Mouse (Mus musculus) hindbrain, embryonic 13.5 days (tissue): Measurements from ENCODE around the gene Serpina1d. TPM values are rescaled to one million over a fixed set of nuclear protein-coding genes. Genes with fewer than 3 reads are reported as not detected.
"Not testable (repeated sequence)": the region's sequence is repeated elsewhere in the genome, so short reads cannot be mapped to it uniquely, and the experiment has no call there.

Experiments used
- ATAC-seq: fragments of 200-750 bp; cut with Nextera tagmentation; 2 replicates; pipeline ENCODE4 v1.8.0; 2017; ENCODE audit warnings: moderate TSS enrichment; ENCODE audit not compliant: low FRiP score
- H3K27ac ChIP-seq: fragments of 300-500 bp; sonication (generic); 2 replicates; pipeline ENCODE4 v1.5.1; 2015; ENCODE audit warnings: inconsistent platforms, mild to moderate bottlenecking, moderate library complexity
- H3K27me3 ChIP-seq: fragments of 300-500 bp; sonication (generic); 2 replicates; pipeline ENCODE4 v1.6.1; 2015; ENCODE audit warnings: mild to moderate bottlenecking, inconsistent platforms
- H3K36me3 ChIP-seq: fragments of 300-500 bp; sonication (generic); 2 replicates; pipeline ENCODE4 v1.6.1; 2015; ENCODE audit warnings: mild to moderate bottlenecking, inconsistent platforms
- H3K4me1 ChIP-seq: fragments of 300-500 bp; sonication (generic); replicated peaks from 2 replicates; pipeline ENCODE4 v1.6.1; 2015; ENCODE audit warnings: inconsistent platforms
- H3K4me2 ChIP-seq: fragments of 300-500 bp; sonication (generic); 2 replicates; pipeline ENCODE4 v1.6.1; 2015; ENCODE audit warnings: inconsistent platforms, mild to moderate bottlenecking, moderate library complexity
- H3K4me3 ChIP-seq: fragments of 300-500 bp; sonication (generic); 2 replicates; pipeline ENCODE4 v1.5.1; 2015; ENCODE audit warnings: mild to moderate bottlenecking, inconsistent platforms
- H3K9ac ChIP-seq: fragments of 300-500 bp; sonication (generic); 2 replicates; pipeline ENCODE4 v1.6.1; 2015; ENCODE audit warnings: mild to moderate bottlenecking, inconsistent platforms
- H3K9me3 ChIP-seq: fragments of 300-500 bp; sonication (generic); 2 replicates; pipeline ENCODE4 v1.6.1; 2016; ENCODE audit warnings: inconsistent platforms
- WGBS: fragments of 180-500 bp; shearing (Covaris S2); methylation state at CpG from one replicate; pipeline ENCODE4 v1.1.7; 2015; 5-methylcytosine and 5-hydroxymethylcytosine counted together
- polyA plus RNA-seq: library from polyadenylated mRNA; unstranded; fragments of >200 nt; fragmentation: Nextera tagmentation; extraction: Ambion mirVana; gene quantifications from 2 replicates; pipeline ENCODE4 v1.2.1, GENCODE M21; 2015

The Serpina1d gene
- polyA plus RNA-seq = not detected in 2 replicates

DNA sequence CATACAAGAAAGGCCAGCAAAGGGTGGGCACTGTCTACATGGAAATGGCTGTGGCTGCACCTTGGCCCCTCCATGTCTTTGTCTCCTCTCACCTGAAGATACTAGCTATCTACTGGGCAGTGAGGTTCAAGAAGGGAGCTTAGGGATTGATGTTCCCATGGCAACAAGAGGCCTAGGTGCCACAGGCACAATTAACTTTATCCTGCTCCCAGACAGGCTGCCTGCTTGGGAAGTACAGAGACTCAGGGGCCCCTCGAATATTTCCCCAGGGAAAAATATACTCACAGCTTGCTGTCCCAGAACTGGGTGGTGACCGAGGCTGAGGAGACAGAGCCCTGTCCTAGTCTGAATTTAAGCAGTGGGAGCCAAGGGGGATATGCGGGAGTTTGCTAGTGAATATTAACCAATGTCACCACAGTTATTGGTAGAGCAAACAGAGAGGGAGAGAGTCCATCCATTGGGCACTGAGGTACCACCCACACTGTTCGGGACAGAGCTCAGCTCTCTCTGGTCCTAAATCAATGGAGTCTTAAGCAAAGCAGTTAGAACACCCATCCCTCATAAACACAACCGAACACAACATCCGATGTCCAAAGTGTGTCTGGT lies at the start of gene Serpina1d:
TSS of gene Serpina1d (minus strand) at position 347 of the 606 bp plus-strand sequence.
- not testable (repeated sequence) for H3K27ac ChIP-seq, H3K27me3 ChIP-seq, H3K4me1 ChIP-seq, H3K36me3 ChIP-seq, H3K9me3 ChIP-seq, H3K9ac ChIP-seq, H3K4me2 ChIP-seq, H3K4me3 ChIP-seq, ATAC-seq
- WGBS = 90% methylated on average over 6 of the region's 6 CpGs

DNA sequence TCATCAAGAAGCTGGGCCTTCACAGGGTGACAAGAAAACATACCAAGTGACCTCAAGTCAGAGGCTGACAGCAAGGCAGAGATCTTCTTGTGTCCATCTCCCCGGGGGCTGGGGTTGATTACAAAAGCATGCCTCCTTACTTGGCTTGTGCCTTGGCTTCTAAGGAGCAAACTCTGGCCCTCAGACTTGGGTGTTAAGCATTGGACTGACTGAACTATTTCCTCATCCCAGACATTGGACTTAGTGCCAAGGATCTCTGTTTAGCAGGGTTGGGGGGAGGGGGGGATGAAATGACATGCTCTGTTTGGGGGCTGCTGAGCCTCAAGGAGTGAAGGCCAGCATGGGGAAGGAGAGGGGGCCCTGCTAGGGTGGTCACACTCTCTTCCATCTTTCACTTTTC lies 2.8 kb downstream of the Serpina1d start:
- 83% methylated on average over 1 of the region's 1 CpGs for WGBS
- not testable (repeated sequence) for H3K4me2 ChIP-seq, H3K36me3 ChIP-seq, ATAC-seq, H3K27ac ChIP-seq, H3K4me3 ChIP-seq, H3K27me3 ChIP-seq, H3K9me3 ChIP-seq, H3K4me1 ChIP-seq, H3K9ac ChIP-seq

DNA sequence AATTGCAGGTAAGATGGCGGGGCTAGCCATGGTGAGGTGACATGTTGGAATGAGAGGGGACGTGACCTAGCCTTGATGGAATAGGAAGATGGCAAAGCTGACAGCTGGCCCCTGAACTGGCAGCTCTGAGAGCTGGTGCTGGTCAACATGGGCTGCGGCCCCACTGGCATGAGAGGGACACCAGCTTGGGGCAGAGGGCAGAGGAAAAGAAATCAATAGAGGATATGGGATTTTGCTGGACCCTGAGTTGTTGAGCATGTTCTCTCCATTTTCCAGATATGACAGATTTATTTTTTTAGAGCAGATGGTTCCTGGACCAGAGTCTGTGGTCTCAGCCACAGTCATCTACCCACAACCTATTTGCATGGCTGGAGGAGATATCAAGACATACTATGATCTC lies 10.3 kb downstream of the Serpina1d start:
- H3K27ac ChIP-seq, H3K27me3 ChIP-seq, H3K36me3 ChIP-seq, ATAC-seq, H3K9ac ChIP-seq, H3K4me2 ChIP-seq, H3K4me1 ChIP-seq, H3K4me3 ChIP-seq: not testable (repeated sequence)
- peaks cover 18% of the 10 kb centered on the region; the same call in 1 of the 2 replicates for H3K9me3 ChIP-seq
- 86% methylated on average over 3 of the region's 3 CpGs for WGBS

DNA sequence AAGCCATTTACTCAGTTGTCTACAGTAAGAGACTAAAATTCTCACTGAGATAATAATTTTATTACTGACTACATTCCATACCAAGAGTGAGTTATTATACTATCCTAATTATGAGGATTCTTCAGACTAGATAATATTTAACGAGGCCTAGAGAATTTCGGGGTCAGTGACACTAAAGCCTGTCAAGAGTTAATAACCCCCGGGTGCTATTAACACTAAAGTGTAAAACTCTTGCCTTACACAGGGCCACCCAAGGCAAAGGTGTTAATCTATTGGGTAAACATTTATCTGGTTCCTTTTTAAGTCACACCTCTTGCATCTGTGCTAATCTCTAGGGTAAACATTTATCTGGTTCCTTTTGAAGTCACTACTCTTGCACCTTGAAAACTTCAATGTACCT lies 13.1 kb downstream of the Serpina1d start:
- 90% methylated on average over 3 of the region's 3 CpGs for WGBS
- H3K27ac ChIP-seq, H3K4me3 ChIP-seq, H3K4me2 ChIP-seq, H3K9ac ChIP-seq, ATAC-seq, H3K27me3 ChIP-seq, H3K4me1 ChIP-seq, H3K36me3 ChIP-seq: not testable (repeated sequence)
- H3K9me3 ChIP-seq = peaks cover 13% of the 10 kb centered on the region; the same call in 1 of the 2 replicates

- H3K36me3 ChIP-seq, ATAC-seq, H3K27me3 ChIP-seq, H3K9ac ChIP-seq, H3K9me3 ChIP-seq, H3K4me2 ChIP-seq, H3K4me1 ChIP-seq, H3K4me3 ChIP-seq, H3K27ac ChIP-seq: not testable (repeated sequence)
- 81% methylated on average over 5 of the region's 5 CpGs for WGBS
Observed at GRCm38 (mm10) chr12:103745957-103746356, 27.4 kb downstream of the Serpina1d start.

- not testable (repeated sequence) for H3K4me1 ChIP-seq, H3K4me2 ChIP-seq, H3K27me3 ChIP-seq, H3K9ac ChIP-seq, H3K36me3 ChIP-seq, H3K9me3 ChIP-seq, H3K4me3 ChIP-seq, ATAC-seq, H3K27ac ChIP-seq
- 88% methylated on average over 6 of the region's 6 CpGs for WGBS
Observed at GRCm38 (mm10) chr12:103737791-103738580, 35.4 kb downstream of the Serpina1d start.

GRCm38 (mm10) chr12:103735566-103735965 lies 37.8 kb downstream of the Serpina1d start:
- not testable (repeated sequence) for H3K4me1 ChIP-seq, H3K4me2 ChIP-seq, H3K36me3 ChIP-seq, H3K9ac ChIP-seq, H3K27ac ChIP-seq, H3K4me3 ChIP-seq, H3K9me3 ChIP-seq, ATAC-seq, H3K27me3 ChIP-seq
- 89% methylated on average over 4 of the region's 4 CpGs for WGBS

- not testable (repeated sequence) for H3K4me1 ChIP-seq, H3K4me2 ChIP-seq, H3K9me3 ChIP-seq, ATAC-seq, H3K9ac ChIP-seq, H3K27me3 ChIP-seq, H3K27ac ChIP-seq, H3K36me3 ChIP-seq, H3K4me3 ChIP-seq
- 89% methylated on average over 4 of the region's 4 CpGs for WGBS
Observed at GRCm38 (mm10) chr12:103735101-103735500, 38.3 kb downstream of the Serpina1d start.

Other genes with a start within 250 kb of the Serpina1d start
- 2.5 and 3.0 TPM in 2 replicates for gene Ppp4r4, start 241.3 kb downstream of the Serpina1d start, polyA plus RNA-seq
- not detected in 2 replicates for gene Serpina10, start 142.1 kb downstream of the Serpina1d start, polyA plus RNA-seq
- gene Serpina6, start 116.4 kb downstream of the Serpina1d start, polyA plus RNA-seq = 0.48 TPM in 1 of 2 replicates, not detected in the other
- not detected in 2 replicates for gene Serpina16, start 97.5 kb downstream of the Serpina1d start, polyA plus RNA-seq
- not detected in 2 replicates for gene Serpina1f, start 78.1 kb downstream of the Serpina1d start, polyA plus RNA-seq
- gene Serpina1b, start 56.8 kb upstream of the Serpina1d start, polyA plus RNA-seq = 0.89 TPM in 1 of 2 replicates, not detected in the other
- 0.31 TPM in 1 of 2 replicates, not detected in the other for gene Serpina1a, start 90.0 kb upstream of the Serpina1d start, polyA plus RNA-seq
- 0.18 TPM in 1 of 2 replicates, not detected in the other for gene Serpina1c, start 131.3 kb upstream of the Serpina1d start, polyA plus RNA-seq
- 0.27 TPM in 1 of 2 replicates, not detected in the other for gene Serpina1e, start 185.4 kb upstream of the Serpina1d start, polyA plus RNA-seq
- gene Serpina11, start 216.4 kb upstream of the Serpina1d start, polyA plus RNA-seq = not detected in 2 replicates
- not detected in 2 replicates for gene Serpina9, start 240.2 kb upstream of the Serpina1d start, polyA plus RNA-seq